Mouse (Mus musculus) heart, embryonic 14.5 days (tissue): ENCODE results near the gene Padi3. TPM values are rescaled to one million over a fixed set of nuclear protein-coding genes. Genes with fewer than 3 reads are reported as not detected.
A peak's percentile ranks its signal among the peaks of the same experiment; 100 is the strongest.

Source experiments
- ATAC-seq: fragments of 200-750 bp; cut with Nextera tagmentation; 2 replicates; pipeline ENCODE4 v1.8.0; 2017; ENCODE audit warnings: low read depth, moderate TSS enrichment; ENCODE audit not compliant: insufficient number of reproducible peaks, insufficient read depth, low FRiP score
- H3K27ac ChIP-seq, 2 experiments: fragments of 200-500 bp in 1 of 2; fragments of 300-500 bp in 1 of 2; sonication (generic) in 1 of 2; replicated peaks in 1 of 2; 2 replicates each; pipeline ENCODE4 v1.5.1; 2012 to 2014; ENCODE audit warnings: low read depth in 2 of 2, low read length in 2 of 2, control low read depth in 1 of 2, mild to moderate bottlenecking in 1 of 2, mixed read lengths in 1 of 2; ENCODE audit not compliant: control insufficient read depth in 1 of 2, insufficient read depth in 1 of 2
- H3K27me3 ChIP-seq: fragments of 300-500 bp; sonication (generic); 2 replicates; pipeline ENCODE4 v1.6.1; 2014; ENCODE audit warnings: mild to moderate bottlenecking, low read length, control low read depth; ENCODE audit not compliant: control insufficient read depth, insufficient read depth
- H3K36me3 ChIP-seq: fragments of 300-500 bp; sonication (generic); 2 replicates; pipeline ENCODE4 v1.6.1; 2014; ENCODE audit warnings: mild to moderate bottlenecking, control low read depth, low read length, mixed read lengths; ENCODE audit not compliant: control insufficient read depth, insufficient read depth
- H3K4me1 ChIP-seq, 2 experiments: fragments of 200-500 bp in 1 of 2; fragments of 300-500 bp in 1 of 2; sonication (generic) in 1 of 2; 2 replicates each; pipeline ENCODE4 v1.6.1; 2012 to 2014; ENCODE audit warnings: low read length in 2 of 2, control low read depth in 1 of 2, mixed read lengths in 1 of 2; ENCODE audit not compliant: control insufficient read depth in 2 of 2, insufficient read depth in 2 of 2
- H3K4me2 ChIP-seq: fragments of 300-500 bp; sonication (generic); 2 replicates; pipeline ENCODE4 v1.6.1; 2014; ENCODE audit warnings: mild to moderate bottlenecking, low read length
- H3K4me3 ChIP-seq, 2 experiments: fragments of 200-500 bp in 1 of 2; fragments of 300-500 bp in 1 of 2; sonication (generic) in 1 of 2; 2 replicates each; pipeline ENCODE4 v1.5.1; 2012 to 2014; ENCODE audit warnings: low read length in 2 of 2, mild to moderate bottlenecking in 2 of 2, control low read depth in 1 of 2, low read depth in 1 of 2, moderate library complexity in 1 of 2; ENCODE audit not compliant: control insufficient read depth in 1 of 2, insufficient read depth in 1 of 2
- H3K9ac ChIP-seq: fragments of 300-500 bp; sonication (generic); 2 replicates; pipeline ENCODE4 v1.6.1; 2014; ENCODE audit warnings: mild to moderate bottlenecking, low read length
- H3K9me3 ChIP-seq: fragments of 300-500 bp; sonication (generic); 2 replicates; pipeline ENCODE4 v1.6.1; 2016; ENCODE audit warnings: low read length, control low read depth; ENCODE audit not compliant: control insufficient read depth
- WGBS: fragments of 180-500 bp; shearing (Covaris S2); extraction: QIAGEN DNeasy Blood & Tissue Kit; methylation state at CpG from one replicate; pipeline ENCODE4 v1.1.7; 2014; 5-methylcytosine and 5-hydroxymethylcytosine counted together
- polyA plus RNA-seq: library from polyadenylated mRNA; unstranded; fragments of >200 nt; fragmentation: Nextera tagmentation; extraction: Ambion mirVana; gene quantifications from 2 replicates; pipeline ENCODE4 v1.2.1, GENCODE M21; 2014

Padi3 gene
- polyA plus RNA-seq, 1 experiment from 2014 or later, result not detected

DNA sequence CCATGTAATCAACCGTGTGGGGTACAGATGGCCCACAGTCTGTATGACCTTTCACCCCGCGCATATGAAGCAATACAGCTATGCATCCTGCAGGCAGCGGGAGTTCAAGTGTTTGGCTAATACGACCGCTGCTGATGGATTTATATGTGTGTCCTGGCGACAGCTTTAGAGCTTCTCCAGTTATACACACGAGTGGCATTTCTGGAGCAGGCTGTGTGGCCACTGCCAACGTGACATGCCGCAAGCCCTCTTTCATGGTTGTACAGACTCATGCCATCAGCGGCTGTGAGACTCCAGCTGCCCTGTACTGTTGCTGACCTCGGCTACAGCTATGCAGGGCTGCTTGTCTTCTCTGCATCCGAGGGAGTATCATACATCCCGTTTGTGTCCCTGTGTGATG, 29.9 kb downstream of the Padi3 start:
- Histone ChIP-seq H3K9ac (no peak overlapping the region), H3K4me2 (no peak overlapping the region), H3K36me3 (no peaks in the 10 kb centered on the region), H3K4me3 (no peak overlapping the region), H3K9me3 (0 out of 2 replicates have a peak, but pooled peaks cover 6% of the 10 kb centered on the region), H3K27ac (peak overlapping the region; percentile 30 to 59), H3K27me3 (no peaks in the 10 kb centered on the region), H3K4me1 (peaks cover 0 to 12% of the 10 kb centered on the region in 2 experiments; a peak in 1 of 4 replicates)
- ATAC-seq, result no peak
- 70% methylated on average over 14 of the region's 14 CpGs for WGBS

GRCm38 (mm10) chr4:140779803-140780397, 30.5 kb downstream of the Padi3 start:
- no peak overlapping the region for H3K4me3 ChIP-seq
- peak overlapping the region; percentile 59 to 61 for H3K27ac ChIP-seq
- ATAC-seq, result peak; percentile 66; the same call in 1 of the 2 replicates
- H3K9me3 ChIP-seq, result 0 out of 2 replicates have a peak, but pooled peaks cover 6% of the 10 kb centered on the region
- H3K4me1 ChIP-seq, result peaks cover 0 to 12% of the 10 kb centered on the region in 2 experiments; a peak in 1 of 4 replicates
- WGBS, result 8% methylated on average over 19 of the region's 19 CpGs
- H3K9ac ChIP-seq, result no peak overlapping the region
- peak overlapping the region; percentile 25 for H3K4me2 ChIP-seq
- H3K27me3 ChIP-seq, result no peaks in the 10 kb centered on the region
- H3K36me3 ChIP-seq, result no peaks in the 10 kb centered on the region

DNA sequence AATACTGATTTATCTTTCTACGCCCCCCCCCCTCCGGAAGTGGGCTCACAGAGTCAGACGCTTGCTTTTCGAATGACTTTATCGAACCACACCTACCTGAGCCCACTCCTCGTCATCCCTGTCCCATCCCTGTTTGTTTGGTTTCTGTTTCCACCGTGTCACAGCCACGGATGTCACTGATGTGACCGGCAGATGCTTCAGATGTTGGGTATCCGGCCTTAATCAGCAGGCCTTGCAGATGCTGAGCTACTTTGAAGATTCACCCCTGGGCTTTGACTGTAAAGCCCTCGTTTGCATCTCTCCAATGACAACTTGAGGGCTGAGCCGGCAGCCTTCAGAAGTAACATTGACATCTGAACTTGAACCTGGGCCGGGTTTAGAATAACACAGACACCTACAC, 33.8 kb downstream of the Padi3 start:
- H3K4me1 ChIP-seq, result peaks cover 0 to 12% of the 10 kb centered on the region in 2 experiments; a peak in 1 of 4 replicates
- no peak overlapping the region for H3K9ac ChIP-seq
- H3K9me3 ChIP-seq, result 0 out of 2 replicates have a peak, but pooled peaks cover 6% of the 10 kb centered on the region
- H3K4me3 ChIP-seq, result no peak overlapping the region
- H3K4me2 ChIP-seq, result no peak overlapping the region
- 73% methylated on average over 13 of the region's 13 CpGs for WGBS
- H3K27me3 ChIP-seq, result no peaks in the 10 kb centered on the region
- ATAC-seq, result no peak
- H3K36me3 ChIP-seq, result no peaks in the 10 kb centered on the region
- no peak overlapping the region for H3K27ac ChIP-seq

- 76% methylated on average over 10 of the region's 10 CpGs for WGBS
- H3K9ac ChIP-seq, result no peak overlapping the region
These were observed 34.6 kb downstream of the Padi3 start for GRCm38 (mm10) chr4:140775876-140776275.

DNA sequence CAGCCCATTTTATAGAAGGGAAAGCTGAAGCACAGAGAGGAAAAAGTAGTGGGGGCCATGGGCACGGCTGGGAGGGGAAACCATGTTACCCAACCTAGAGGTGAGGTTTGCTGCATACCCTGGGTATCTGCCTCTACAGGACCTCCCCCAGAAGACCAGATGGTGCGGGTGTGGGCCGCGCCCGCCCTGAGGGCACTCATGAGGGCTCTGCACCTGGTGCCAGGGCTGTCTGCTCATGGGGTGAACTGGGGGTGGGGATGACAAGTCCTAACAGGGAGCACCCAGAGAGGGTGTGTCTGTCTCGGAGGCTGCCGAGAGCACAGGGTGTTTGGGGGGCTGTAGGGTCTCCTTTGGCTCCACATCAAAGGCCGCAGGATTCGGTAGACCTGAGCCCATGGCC, 35.6 kb downstream of the Padi3 start:
- Histone ChIP-seq H3K27ac (no peak overlapping the region), H3K9ac (no peak overlapping the region), H3K9me3 (0 out of 2 replicates have a peak, but pooled peaks cover 1% of the 10 kb centered on the region), H3K27me3 (no peaks in the 10 kb centered on the region), H3K4me3 (no peak overlapping the region), H3K4me1 (peaks cover 2 to 4% of the 10 kb centered on the region in 2 experiments; a peak in 1 of 4 replicates), H3K36me3 (no peaks in the 10 kb centered on the region), H3K4me2 (no peak overlapping the region)
- 95% methylated on average over 9 of the region's 9 CpGs for WGBS
- ATAC-seq, result no peak

More at GRCm38 (mm10) chr4:140775876-140776275, 34.6 kb downstream of the Padi3 start:
- no peak for ATAC-seq
- Histone ChIP-seq H3K36me3 (no peaks in the 10 kb centered on the region), H3K27ac (no peak overlapping the region), H3K9me3 (0 out of 2 replicates have a peak, but pooled peaks cover 6% of the 10 kb centered on the region), H3K4me1 (peaks cover 0 to 12% of the 10 kb centered on the region in 2 experiments; a peak in 1 of 4 replicates), H3K4me3 (no peak overlapping the region), H3K27me3 (no peaks in the 10 kb centered on the region), H3K4me2 (no peak overlapping the region)

DNA sequence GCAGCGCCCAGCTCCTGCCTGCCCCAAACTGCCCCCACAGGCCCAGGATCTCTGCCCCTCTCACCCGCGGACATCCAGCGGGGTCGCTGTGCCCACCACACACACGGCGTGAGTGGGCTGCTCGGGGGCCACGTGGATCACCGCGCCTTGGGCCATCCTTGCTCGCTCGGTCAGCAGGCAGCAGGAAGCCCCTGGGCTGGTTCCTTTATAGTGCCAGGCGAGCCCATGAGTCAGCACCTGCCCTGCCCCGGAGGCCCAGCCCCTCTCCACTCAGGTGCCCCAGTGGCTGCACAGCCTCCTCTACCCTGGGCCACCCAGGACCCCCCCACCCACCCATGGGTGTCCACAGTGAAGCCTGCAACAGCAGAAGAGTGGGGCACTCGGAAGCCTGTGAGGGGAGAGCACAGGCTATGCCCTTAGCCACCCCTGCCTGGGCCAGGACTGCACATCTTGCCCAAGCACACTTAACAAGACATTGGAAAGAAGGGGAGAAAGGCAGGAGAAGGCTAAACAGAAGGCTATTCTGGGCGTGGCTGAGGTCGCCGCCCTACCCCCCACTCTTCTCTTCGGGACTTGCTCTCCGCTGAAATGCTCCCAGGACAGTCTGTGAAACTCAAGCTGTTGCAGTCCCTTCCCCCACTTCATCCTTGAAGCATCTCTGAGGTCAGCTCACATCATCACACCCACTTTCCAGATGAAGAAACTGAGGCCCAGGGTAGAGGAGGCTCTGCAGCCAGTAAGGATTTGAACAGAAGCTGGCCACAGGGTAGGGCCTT, 36.2 kb downstream of the Padi3 start, which contains the start of gene Padi4:
Padi4 (minus strand) TSS at position 212 of the 776 bp plus-strand sequence.
- no peak within 1 kb of the TSS for H3K27ac ChIP-seq
- H3K27me3 ChIP-seq, result no peaks in the 10 kb centered on the region
- ATAC-seq, result no peak
- H3K9ac ChIP-seq, result no peak within 1 kb of the TSS
- WGBS, result 81% methylated on average over 21 of the region's 21 CpGs
- no peaks in the 10 kb centered on the region for H3K36me3 ChIP-seq
- no peaks in the 10 kb centered on the region for H3K9me3 ChIP-seq
- H3K4me3 ChIP-seq, result no peak within 1 kb of the TSS
- H3K4me2 ChIP-seq, result no peak within 1 kb of the TSS
- peaks cover 0 to 2% of the 10 kb centered on the region in 2 experiments; a peak in 1 of 4 replicates for H3K4me1 ChIP-seq

DNA sequence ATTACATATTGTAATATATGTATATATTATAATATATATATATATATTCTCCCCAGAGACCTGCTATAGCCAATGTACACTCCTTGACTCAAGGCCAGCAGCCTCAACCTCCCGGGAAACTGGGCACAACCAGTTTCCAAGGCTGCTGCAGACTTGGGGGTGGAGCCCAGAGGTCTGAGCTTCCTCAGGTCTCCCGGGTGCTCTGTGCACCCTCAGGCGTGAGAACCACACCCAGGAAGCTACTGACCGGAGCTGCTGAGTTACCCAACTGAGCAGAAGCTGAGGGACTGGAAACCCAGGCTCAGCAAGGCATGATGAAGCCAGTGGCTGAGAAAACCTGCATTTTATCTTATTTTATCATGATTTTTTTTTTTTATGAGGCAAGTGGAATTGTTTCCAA, 39.4 kb downstream of the Padi3 start:
- Histone ChIP-seq H3K36me3 (no peaks in the 10 kb centered on the region), H3K9ac (no peak overlapping the region), H3K9me3 (no peaks in the 10 kb centered on the region), H3K4me1 (peaks cover 0 to 2% of the 10 kb centered on the region in 2 experiments; a peak in 1 of 4 replicates), H3K27me3 (no peaks in the 10 kb centered on the region), H3K27ac (no peak overlapping the region), H3K4me2 (no peak overlapping the region), H3K4me3 (no peak overlapping the region)
- 39% methylated on average over 4 of the region's 4 CpGs for whole genome bisulfite sequencing
- no peak for ATAC-seq
